Mouse (Mus musculus): ENCODE results near the gene Treh. TPM values are rescaled to one million over a fixed set of nuclear protein-coding genes. Genes with fewer than 3 reads are reported as not detected.
"Not testable (repeated sequence)": the region's sequence is repeated elsewhere in the genome, so short reads cannot be mapped to it uniquely, and the experiment has no call there.

Gene Treh
- polyA plus RNA-seq (2012; rRNA removed) = 0.45 TPM in 1 of 2 replicates, not detected in the other

GRCm38 (mm10) chr9:44673005-44673404 is at the start of gene Treh:
Treh (plus strand) TSS chr9:44673233.
- peak; percentile 70 for DNase-seq (ENCODE audit: low read depth)

GRCm38 (mm10) chr9:44624390-44624789 is 48.6 kb upstream of the Treh start:
- DNase-seq (ENCODE audit: low read depth) = no peak

GRCm38 (mm10) chr9:44626268-44626667 is 46.8 kb upstream of the Treh start:
- DNase-seq (ENCODE audit: low read depth) = no peak

- DNase-seq (ENCODE audit: low read depth) = no peak
Measured at GRCm38 (mm10) chr9:44637551-44638169, 35.4 kb upstream of the Treh start.

- not testable (repeated sequence) for DNase-seq (ENCODE audit: low read depth)
Measured at GRCm38 (mm10) chr9:44638726-44639125, 34.3 kb upstream of the Treh start.

GRCm38 (mm10) chr9:44640028-44640427 is 33.0 kb upstream of the Treh start:
- not testable (repeated sequence) for DNase-seq (ENCODE audit: low read depth)

- no peak for DNase-seq (ENCODE audit: low read depth)
Measured at GRCm38 (mm10) chr9:44640646-44641357, 32.2 kb upstream of the Treh start.

- no peak for DNase-seq (ENCODE audit: low read depth)
Measured at GRCm38 (mm10) chr9:44641616-44642015, 31.4 kb upstream of the Treh start.

- DNase-seq (ENCODE audit: low read depth) = no peak
Measured at GRCm38 (mm10) chr9:44643103-44643502, 29.9 kb upstream of the Treh start.

- DNase-seq (ENCODE audit: low read depth) = no peak
Measured at GRCm38 (mm10) chr9:44644186-44644585, 28.8 kb upstream of the Treh start.

- DNase-seq (ENCODE audit: low read depth) = no peak
Measured at GRCm38 (mm10) chr9:44645481-44645880, 27.6 kb upstream of the Treh start.

GRCm38 (mm10) chr9:44645924-44646323 is 27.1 kb upstream of the Treh start:
- no peak for DNase-seq (ENCODE audit: low read depth)

GRCm38 (mm10) chr9:44646366-44646765 is 26.7 kb upstream of the Treh start:
- no peak for DNase-seq (ENCODE audit: low read depth)

GRCm38 (mm10) chr9:44647026-44647425 is 26.0 kb upstream of the Treh start:
- no peak for DNase-seq (ENCODE audit: low read depth)

- DNase-seq (ENCODE audit: low read depth) = no peak
Measured at GRCm38 (mm10) chr9:44647656-44648055, 25.4 kb upstream of the Treh start.

GRCm38 (mm10) chr9:44648881-44649281 is 24.2 kb upstream of the Treh start:
- DNase-seq (ENCODE audit: low read depth) = no peak

GRCm38 (mm10) chr9:44652027-44652426 is 21.0 kb upstream of the Treh start:
- no peak for DNase-seq (ENCODE audit: low read depth)

GRCm38 (mm10) chr9:44653896-44654295 is 19.1 kb upstream of the Treh start:
- DNase-seq (ENCODE audit: low read depth) = no peak

- no peak for DNase-seq (ENCODE audit: low read depth)
Measured at GRCm38 (mm10) chr9:44655098-44656066, 17.7 kb upstream of the Treh start.

- no peak for DNase-seq (ENCODE audit: low read depth)
Measured at GRCm38 (mm10) chr9:44663706-44664105, 9.3 kb upstream of the Treh start.

- no peak for DNase-seq (ENCODE audit: low read depth)
Measured at GRCm38 (mm10) chr9:44671416-44671815, 1.6 kb upstream of the Treh start.

- no peak for DNase-seq (ENCODE audit: low read depth)
Measured at GRCm38 (mm10) chr9:44672291-44672865, 655 bp upstream of the Treh start.

Measured in gonadal fat pad, adult 2 months (tissue).